Mouse (Mus musculus): ENCODE results near the gene Nsl1. TPM values are rescaled to one million over a fixed set of nuclear protein-coding genes. Genes with fewer than 3 reads are reported as not detected.

Nsl1 gene
- polyA plus RNA-seq, 1 experiment from 2014 or later = 2.4 TPM

DNA sequence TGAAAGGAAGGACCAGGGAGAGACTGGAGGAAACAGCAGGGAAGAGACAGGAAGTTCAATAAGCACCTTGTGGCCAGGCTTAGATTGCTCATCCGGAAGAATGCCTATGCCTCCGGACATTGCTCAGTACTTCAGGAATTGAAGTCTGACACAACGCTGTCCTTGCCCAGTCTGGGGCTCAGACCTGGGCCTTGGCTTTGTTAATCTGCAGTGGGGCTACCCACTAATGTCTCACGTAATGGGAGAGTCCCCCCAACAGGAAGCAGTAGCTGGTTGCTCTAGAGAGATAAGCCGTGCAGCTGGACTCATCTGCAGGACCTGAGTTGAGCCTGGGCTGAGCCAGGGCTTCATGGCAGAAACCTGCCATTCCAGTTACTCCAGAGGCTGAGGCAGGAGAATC is 70.1 kb downstream of the Nsl1 start:
- Histone ChIP-seq H3K9me3 (replicated peaks; ENCODE audit: control insufficient read depth, low read length, poor library complexity, severe bottlenecking) (no peaks in the 10 kb centered on the region; the same call in 1 of the 2 replicates), H3K27ac (ENCODE audit: low read length) (no peak overlapping the region), H3K4me2 (ENCODE audit: low read length) (no peak overlapping the region), H3K4me3 (ENCODE audit: low read depth, low read length) (no peak overlapping the region), H3K9ac (ENCODE audit: low read depth, low read length) (no peak overlapping the region), H3K36me3 (ENCODE audit: control insufficient read depth, insufficient read depth, low read length) (no peaks in the 10 kb centered on the region), H3K27me3 (ENCODE audit: control insufficient read depth, insufficient read depth, low read depth, low read length) (no peaks in the 10 kb centered on the region), H3K4me1 (ENCODE audit: control insufficient read depth, insufficient read depth, low read length) (no peaks in the 10 kb centered on the region)
- 71% methylated on average over 5 of the region's 5 CpGs for WGBS
- ATAC-seq = no peak

DNA sequence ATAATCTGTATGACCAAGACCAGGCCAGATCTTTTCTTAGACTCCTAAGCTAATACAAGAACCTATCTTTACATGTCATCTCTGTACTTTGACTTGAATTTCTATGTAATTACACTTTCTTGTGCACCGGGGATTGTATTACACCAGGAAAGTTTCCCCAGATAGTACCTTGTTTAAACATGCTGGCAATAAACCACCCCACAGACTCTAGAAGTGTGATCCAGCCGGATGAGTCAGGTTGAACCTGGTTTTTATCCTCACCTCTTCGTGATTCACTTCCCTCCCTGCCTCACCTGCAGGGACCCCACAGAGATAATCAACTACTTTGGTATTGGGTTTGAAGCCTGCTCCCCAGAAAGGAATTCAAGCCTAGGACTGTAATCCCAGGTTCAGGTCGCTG is 72.6 kb downstream of the Nsl1 start:
- 56% methylated on average over 4 of the region's 4 CpGs for WGBS
- ATAC-seq = no peak
- Histone ChIP-seq H3K27me3 (ENCODE audit: control insufficient read depth, insufficient read depth, low read depth, low read length) (no peaks in the 10 kb centered on the region), H3K4me1 (ENCODE audit: control insufficient read depth, insufficient read depth, low read length) (no peaks in the 10 kb centered on the region), H3K36me3 (ENCODE audit: control insufficient read depth, insufficient read depth, low read length) (no peaks in the 10 kb centered on the region), H3K9ac (ENCODE audit: low read depth, low read length) (no peak overlapping the region), H3K4me2 (ENCODE audit: low read length) (no peak overlapping the region), H3K27ac (ENCODE audit: low read length) (no peak overlapping the region), H3K4me3 (ENCODE audit: low read depth, low read length) (no peak overlapping the region), H3K9me3 (replicated peaks; ENCODE audit: control insufficient read depth, low read length, poor library complexity, severe bottlenecking) (no peaks in the 10 kb centered on the region)

Other genes with a start within 250 kb of the Nsl1 start
- gene Rps6kc1, start 151.2 kb upstream of the Nsl1 start, polyA plus RNA-seq (2015; fragmentation: Nextera tagmentation; extraction: Ambion mirVana) = 32.7 and 34.8 TPM in 2 replicates
- 49.0 and 50.4 TPM in 2 replicates for gene Angel2, start 137.9 kb upstream of the Nsl1 start, polyA plus RNA-seq (2015; fragmentation: Nextera tagmentation; extraction: Ambion mirVana)
- 83.8 and 86.5 TPM in 2 replicates for gene Vash2, start 83.7 kb upstream of the Nsl1 start, polyA plus RNA-seq (2015; fragmentation: Nextera tagmentation; extraction: Ambion mirVana)
- gene Flvcr1, start 36.9 kb upstream of the Nsl1 start, polyA plus RNA-seq (2015; fragmentation: Nextera tagmentation; extraction: Ambion mirVana) = 7.8 and 7.9 TPM in 2 replicates
- not detected in 2 replicates for gene Spata45, start 26.4 kb upstream of the Nsl1 start, polyA plus RNA-seq (2015; fragmentation: Nextera tagmentation; extraction: Ambion mirVana)
- 14.1 and 16.7 TPM in 2 replicates for gene Tatdn3, start 80 bp upstream of the Nsl1 start, polyA plus RNA-seq (2015; fragmentation: Nextera tagmentation; extraction: Ambion mirVana)
- gene Batf3, start 34.8 kb downstream of the Nsl1 start, polyA plus RNA-seq (2015; fragmentation: Nextera tagmentation; extraction: Ambion mirVana) = 0.80 and 1.6 TPM in 2 replicates
- gene Fam71a, start 101.8 kb downstream of the Nsl1 start, polyA plus RNA-seq (2015; fragmentation: Nextera tagmentation; extraction: Ambion mirVana) = not detected in 2 replicates
- gene Atf3, start 155.0 kb downstream of the Nsl1 start, polyA plus RNA-seq (2015; fragmentation: Nextera tagmentation; extraction: Ambion mirVana) = 1.2 and 1.6 TPM in 2 replicates